Mouse (Mus musculus) midbrain, embryonic 11.5 days (tissue): Measurements from ENCODE around the gene Ppp3ca. TPM values are rescaled to one million over a fixed set of nuclear protein-coding genes. Genes with fewer than 3 reads are reported as not detected.
A peak's percentile ranks its signal among the peaks of the same experiment; 100 is the strongest.

Experiments
- ATAC-seq: fragments of 200-750 bp; cut with Nextera tagmentation; 2 replicates; pipeline ENCODE4 v1.8.0; 2017; ENCODE audit warnings: moderate TSS enrichment, moderate library complexity; ENCODE audit not compliant: low FRiP score
- DNase-seq: peaks from one replicate; pipeline ENCODE4 v3.0.0; 2015; ENCODE audit warnings: low spot score; ENCODE audit errors: missing footprints
- H3K27ac ChIP-seq: fragments of 300-500 bp; sonication (generic); 2 replicates; pipeline ENCODE4 v1.5.1; 2014; ENCODE audit warnings: low read depth, low read length
- H3K27me3 ChIP-seq: fragments of 300-500 bp; sonication (generic); 2 replicates; pipeline ENCODE4 v1.6.1; 2014; ENCODE audit warnings: mild to moderate bottlenecking, low read length, moderate library complexity, mixed read lengths; ENCODE audit not compliant: control insufficient read depth, insufficient read depth
- H3K36me3 ChIP-seq: fragments of 300-500 bp; sonication (generic); 2 replicates; pipeline ENCODE4 v1.6.1; 2014; ENCODE audit warnings: mild to moderate bottlenecking, low read length, moderate library complexity, mixed read lengths; ENCODE audit not compliant: control insufficient read depth, insufficient read depth
- H3K4me1 ChIP-seq: fragments of 300-500 bp; sonication (generic); 2 replicates; pipeline ENCODE4 v1.6.1; 2014; ENCODE audit warnings: low read length; ENCODE audit not compliant: control insufficient read depth, insufficient read depth
- H3K4me2 ChIP-seq: fragments of 300-500 bp; sonication (generic); 2 replicates; pipeline ENCODE4 v1.6.1; 2014; ENCODE audit warnings: mild to moderate bottlenecking, moderate library complexity
- H3K4me3 ChIP-seq: fragments of 300-500 bp; sonication (generic); 2 replicates; pipeline ENCODE4 v1.5.1; 2014; ENCODE audit warnings: low read depth, low read length
- H3K9ac ChIP-seq: fragments of 300-500 bp; sonication (generic); 2 replicates; pipeline ENCODE4 v1.6.1; 2014; ENCODE audit warnings: low read length
- H3K9me3 ChIP-seq: fragments of 300-500 bp; sonication (generic); 2 replicates; pipeline ENCODE4 v1.6.1; 2016; ENCODE audit warnings: low read length; ENCODE audit not compliant: control insufficient read depth
- WGBS: fragments of 180-500 bp; shearing (Covaris S2); extraction: QIAGEN DNeasy Blood & Tissue Kit; methylation state at CpG from one replicate; pipeline ENCODE4 v1.1.7; 2014; 5-methylcytosine and 5-hydroxymethylcytosine counted together
- polyA plus RNA-seq: library from polyadenylated mRNA; unstranded; fragments of >200 nt; fragmentation: Nextera tagmentation; extraction: Ambion mirVana; gene quantifications from 2 replicates; pipeline ENCODE4 v1.2.1, GENCODE M21; 2014

The Ppp3ca gene
- polyA plus RNA-seq, 1 experiment from 2014 or later: 57.8 TPM

DNA sequence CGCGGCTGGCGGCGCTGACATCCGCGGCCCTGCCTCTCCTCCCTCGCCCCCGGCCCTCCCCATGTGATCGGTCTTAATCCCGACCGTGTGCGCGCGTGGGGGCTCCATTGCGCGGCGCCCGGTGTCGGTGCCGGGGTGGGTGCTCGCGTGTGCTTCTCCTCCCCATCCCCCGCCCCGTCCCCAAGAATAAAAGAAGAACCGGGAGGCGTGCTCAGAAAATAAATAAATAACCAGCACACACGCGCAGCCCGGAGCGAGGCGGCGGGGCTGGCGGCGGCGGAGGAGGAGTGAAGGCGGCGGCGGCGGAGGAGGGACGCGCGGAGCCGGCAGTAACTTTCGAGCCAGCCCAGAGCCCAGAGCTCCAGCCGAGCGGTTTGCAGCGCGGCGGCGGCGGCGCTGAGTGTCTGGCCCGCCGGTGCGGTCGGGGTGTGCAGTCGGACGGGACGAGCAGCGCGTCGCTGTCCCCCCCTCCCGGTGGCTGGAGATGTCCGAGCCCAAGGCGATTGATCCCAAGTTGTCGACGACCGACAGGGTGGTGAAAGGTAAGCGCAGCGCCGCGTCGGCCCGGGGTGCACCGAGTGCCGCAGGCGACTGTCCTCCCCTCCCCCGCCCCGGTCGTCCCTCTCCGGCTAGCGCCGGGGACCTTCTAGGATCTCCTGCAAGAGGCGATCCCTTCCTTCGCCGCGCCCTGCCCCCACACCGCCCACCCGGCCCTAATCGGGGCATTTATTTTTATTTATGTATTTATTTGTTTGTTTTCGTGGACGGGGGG lies 622 bp downstream of the Ppp3ca start:
- WGBS: under 1% methylated on average over 80 of the region's 92 CpGs
- Histone ChIP-seq H3K4me2 (peak overlapping the region; percentile 85), H3K9me3 (no peaks in the 10 kb centered on the region), H3K9ac (peak overlapping the region; percentile 88), H3K36me3 (no peaks in the 10 kb centered on the region), H3K4me1 (peaks cover 6% of the 10 kb centered on the region; the same call in 1 of the 2 replicates), H3K4me3 (peak overlapping the region; percentile 89), H3K27ac (peak overlapping the region; percentile 92), H3K27me3 (no peaks in the 10 kb centered on the region)
- DNase-seq (peak; percentile 97), ATAC-seq (peak; percentile 55)

DNA sequence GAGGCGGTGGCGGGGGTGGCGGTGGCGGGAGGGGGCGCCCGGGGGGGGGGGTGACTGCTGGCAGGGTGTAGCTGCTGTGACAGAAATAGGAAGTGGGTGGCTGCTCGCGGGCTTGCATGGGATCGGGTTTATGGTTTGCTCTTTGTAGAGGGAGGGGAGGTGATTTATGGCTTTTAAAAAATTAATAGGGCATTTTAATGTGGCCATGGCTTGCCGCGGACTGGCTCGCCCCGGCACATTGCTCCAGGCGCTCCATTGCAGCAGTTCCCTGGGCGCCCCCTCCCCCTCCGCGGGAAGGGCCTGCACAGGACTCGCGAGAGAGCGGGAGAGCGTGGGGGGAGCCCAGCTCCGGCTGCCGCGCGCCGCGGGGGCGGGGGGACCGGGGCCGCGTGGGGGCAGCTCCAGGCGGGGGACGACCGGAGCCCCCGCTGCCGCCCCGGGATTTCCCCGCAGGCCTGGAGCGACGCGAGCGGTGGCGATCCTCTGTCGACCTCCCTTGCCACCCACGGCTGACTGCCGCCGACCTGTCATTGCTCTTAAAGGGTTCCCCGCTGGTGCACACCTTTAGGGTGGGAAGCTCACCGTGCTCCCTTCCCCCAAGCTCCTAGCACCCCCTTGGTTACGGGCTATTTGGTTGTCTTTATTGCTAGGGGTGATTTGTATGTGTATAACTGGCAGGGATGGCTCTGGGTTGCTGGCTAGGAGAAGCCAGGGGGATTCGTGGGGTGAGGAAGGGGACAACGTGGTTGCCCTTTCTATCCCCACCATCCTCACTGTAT lies 1.4 kb downstream of the Ppp3ca start:
- Histone ChIP-seq H3K4me1 (peaks cover 6% of the 10 kb centered on the region; the same call in 1 of the 2 replicates), H3K27ac (peak overlapping the region; percentile 92), H3K9me3 (no peaks in the 10 kb centered on the region), H3K4me2 (peak overlapping the region; percentile 85), H3K27me3 (no peaks in the 10 kb centered on the region), H3K9ac (peak overlapping the region; percentile 88), H3K4me3 (peak overlapping the region; percentile 89), H3K36me3 (no peaks in the 10 kb centered on the region)
- ATAC-seq (peak; percentile 51), DNase-seq (peak; percentile 95)
- WGBS: 1% methylated on average over 27 of the region's 52 CpGs

DNA sequence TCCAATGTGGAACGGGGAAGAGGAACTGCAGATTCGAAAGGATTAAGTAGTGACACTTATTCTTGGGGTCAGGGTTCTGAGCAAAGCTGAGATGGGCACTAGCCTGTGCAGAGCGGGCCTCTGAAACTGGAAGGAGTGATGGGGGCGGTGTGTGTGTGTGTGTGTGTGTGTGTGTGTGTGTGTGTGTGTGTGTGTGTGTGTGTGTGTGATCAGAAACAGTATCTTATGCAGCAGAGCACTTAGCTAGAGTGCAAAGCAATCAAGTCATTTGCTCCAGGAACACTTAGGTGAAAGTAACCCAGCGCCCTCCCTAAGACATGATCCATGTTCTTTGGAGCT lies 2.0 kb downstream of the Ppp3ca start:
- H3K9me3 ChIP-seq: no peaks in the 10 kb centered on the region
- H3K36me3 ChIP-seq: no peaks in the 10 kb centered on the region
- peak; percentile 93 for DNase-seq
- peaks cover 6% of the 10 kb centered on the region; the same call in 1 of the 2 replicates for H3K4me1 ChIP-seq
- H3K4me3 ChIP-seq: peak overlapping the region; percentile 89
- no peaks in the 10 kb centered on the region for H3K27me3 ChIP-seq
- ATAC-seq: no peak
- peak overlapping the region; percentile 85 for H3K4me2 ChIP-seq
- H3K9ac ChIP-seq: peak overlapping the region; percentile 88
- 16% methylated on average over 5 of the region's 5 CpGs for WGBS
- H3K27ac ChIP-seq: no peak overlapping the region

DNA sequence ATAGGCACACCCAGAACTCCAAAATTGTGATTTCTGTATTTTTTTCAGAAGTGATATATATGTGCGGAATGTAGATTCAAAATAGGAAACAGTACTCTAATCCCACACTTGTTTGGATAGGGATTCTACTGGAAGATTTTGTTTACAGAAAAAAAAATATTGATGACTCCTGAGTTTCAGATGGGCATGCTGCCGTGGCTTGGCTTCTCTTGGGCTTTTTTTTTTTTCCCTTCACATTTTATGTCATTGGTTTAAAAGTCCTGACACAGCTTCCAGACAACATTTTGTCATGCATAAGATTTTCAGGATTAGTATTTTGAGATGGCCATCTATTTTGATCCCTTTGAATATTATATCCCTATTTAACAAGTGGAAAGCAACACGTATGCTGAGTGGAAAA lies 2.9 kb downstream of the Ppp3ca start:
- Histone ChIP-seq H3K9me3 (no peaks in the 10 kb centered on the region), H3K9ac (no peak overlapping the region), H3K27me3 (no peaks in the 10 kb centered on the region), H3K27ac (no peak overlapping the region), H3K4me2 (no peak overlapping the region; the same call in 1 of the 2 replicates), H3K4me3 (no peak overlapping the region), H3K4me1 (peaks cover 6% of the 10 kb centered on the region; the same call in 1 of the 2 replicates), H3K36me3 (no peaks in the 10 kb centered on the region)
- 84% methylated on average over 3 of the region's 3 CpGs for WGBS
- DNase-seq: no peak
- no peak for ATAC-seq

DNA sequence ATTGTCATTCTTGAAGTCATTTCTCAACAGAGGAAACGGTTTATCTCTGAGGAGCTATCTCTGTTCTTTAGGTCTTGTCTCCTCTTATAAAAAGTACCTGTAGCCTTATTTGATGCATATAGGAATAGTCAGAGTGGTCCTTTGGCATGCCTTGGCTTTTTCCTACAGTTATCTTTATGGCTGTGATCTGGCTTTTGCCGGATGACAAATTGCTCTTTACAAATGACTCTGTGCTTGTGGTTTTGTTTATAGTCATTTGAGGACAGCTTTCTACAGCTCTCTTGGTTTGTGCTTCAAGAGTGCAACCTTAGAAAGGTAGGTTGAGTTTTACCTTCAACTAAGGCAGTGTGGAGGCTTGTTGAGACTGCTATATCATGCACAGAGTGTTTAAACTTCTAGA lies 3.4 kb downstream of the Ppp3ca start:
- Histone ChIP-seq H3K9me3 (no peaks in the 10 kb centered on the region), H3K36me3 (no peaks in the 10 kb centered on the region), H3K27ac (no peak overlapping the region), H3K27me3 (no peaks in the 10 kb centered on the region), H3K4me3 (no peak overlapping the region), H3K9ac (no peak overlapping the region), H3K4me1 (peaks cover 6% of the 10 kb centered on the region; the same call in 1 of the 2 replicates), H3K4me2 (no peak overlapping the region)
- no peak for DNase-seq
- no peak for ATAC-seq
- 92% methylated on average over 2 of the region's 2 CpGs for WGBS

DNA sequence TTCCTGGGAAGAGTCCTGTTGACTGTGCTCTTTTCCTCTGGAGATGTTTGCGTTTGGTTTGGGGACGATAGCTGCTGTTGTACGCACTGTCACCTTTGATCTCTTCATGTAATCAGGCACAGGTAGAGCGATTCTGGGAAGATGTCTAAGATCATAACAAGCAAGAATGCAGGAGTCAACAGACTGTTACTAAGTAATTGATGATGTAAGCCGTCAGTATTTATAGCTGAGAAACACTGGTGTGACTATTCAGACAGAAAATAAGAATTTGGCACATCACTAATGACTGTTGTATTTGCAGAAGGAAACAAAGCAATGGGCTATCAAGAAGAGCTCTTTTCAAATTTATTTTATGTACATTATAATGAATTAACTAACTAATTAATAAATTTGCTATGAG lies 4.6 kb downstream of the Ppp3ca start:
- DNase-seq: no peak
- no peaks in the 10 kb centered on the region for H3K9me3 ChIP-seq

DNA sequence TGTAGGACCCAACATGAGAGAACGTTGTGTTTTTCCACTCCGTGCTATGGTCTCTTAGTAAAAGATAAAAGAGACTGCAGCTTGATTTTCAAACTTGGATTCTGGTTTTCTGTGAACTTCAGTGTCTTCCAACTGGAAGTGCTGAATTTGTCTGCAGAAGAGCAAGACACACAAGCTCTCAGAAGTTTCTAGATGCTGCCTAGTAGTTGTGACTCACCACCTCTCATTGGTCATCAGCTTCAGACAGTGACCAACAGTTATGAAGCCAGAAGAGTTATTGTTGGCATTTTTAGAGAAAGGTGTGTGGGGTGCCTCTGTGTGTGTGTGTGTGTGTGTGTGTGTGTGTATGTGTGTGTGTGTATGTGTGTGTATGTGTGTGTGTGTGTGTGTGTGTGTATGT lies 7.1 kb downstream of the Ppp3ca start:
- Histone ChIP-seq H3K27ac (no peak overlapping the region), H3K4me3 (no peak overlapping the region), H3K4me2 (no peak overlapping the region), H3K36me3 (no peaks in the 10 kb centered on the region), H3K9me3 (no peaks in the 10 kb centered on the region), H3K4me1 (peaks cover 5% of the 10 kb centered on the region; the same call in 1 of the 2 replicates), H3K27me3 (no peaks in the 10 kb centered on the region), H3K9ac (no peak overlapping the region)
- DNase-seq (no peak), ATAC-seq (no peak)
- 93% methylated on average over 2 of the region's 2 CpGs for WGBS

More for the DNA sequence above, 4.6 kb downstream of the Ppp3ca start:
- Histone ChIP-seq H3K4me2 (no peak overlapping the region), H3K4me3 (no peak overlapping the region), H3K9ac (no peak overlapping the region), H3K27ac (no peak overlapping the region), H3K27me3 (no peaks in the 10 kb centered on the region), H3K36me3 (no peaks in the 10 kb centered on the region), H3K4me1 (peaks cover 6% of the 10 kb centered on the region; the same call in 1 of the 2 replicates)
- no peak for ATAC-seq
- WGBS: 82% methylated on average over 5 of the region's 5 CpGs

DNA sequence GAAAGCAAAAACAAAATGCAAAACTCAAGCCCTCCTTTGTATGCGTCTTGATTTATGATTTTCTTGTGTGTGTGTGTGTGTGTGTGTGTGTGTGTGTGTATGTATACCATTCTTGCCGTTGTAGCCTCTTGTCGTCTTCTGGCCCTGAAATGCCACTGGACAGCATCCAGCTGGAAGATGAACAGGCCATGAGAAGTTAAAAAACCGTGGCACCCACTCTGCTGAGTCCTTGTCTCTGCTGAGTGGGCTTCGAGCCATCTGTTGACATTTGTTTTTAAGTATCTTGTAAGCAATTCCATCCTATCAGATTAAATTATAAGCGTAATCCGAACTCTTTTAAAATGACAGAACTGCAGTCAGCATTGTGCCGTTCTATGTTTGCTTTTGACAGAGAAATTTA lies 8.5 kb downstream of the Ppp3ca start:
- Histone ChIP-seq H3K36me3 (no peaks in the 10 kb centered on the region), H3K4me3 (no peak overlapping the region), H3K27me3 (no peaks in the 10 kb centered on the region), H3K9me3 (no peaks in the 10 kb centered on the region), H3K27ac (no peak overlapping the region), H3K4me2 (no peak overlapping the region), H3K4me1 (no peaks in the 10 kb centered on the region), H3K9ac (no peak overlapping the region)
- 85% methylated on average over 8 of the region's 8 CpGs for WGBS
- ATAC-seq (no peak), DNase-seq (no peak)

DNA sequence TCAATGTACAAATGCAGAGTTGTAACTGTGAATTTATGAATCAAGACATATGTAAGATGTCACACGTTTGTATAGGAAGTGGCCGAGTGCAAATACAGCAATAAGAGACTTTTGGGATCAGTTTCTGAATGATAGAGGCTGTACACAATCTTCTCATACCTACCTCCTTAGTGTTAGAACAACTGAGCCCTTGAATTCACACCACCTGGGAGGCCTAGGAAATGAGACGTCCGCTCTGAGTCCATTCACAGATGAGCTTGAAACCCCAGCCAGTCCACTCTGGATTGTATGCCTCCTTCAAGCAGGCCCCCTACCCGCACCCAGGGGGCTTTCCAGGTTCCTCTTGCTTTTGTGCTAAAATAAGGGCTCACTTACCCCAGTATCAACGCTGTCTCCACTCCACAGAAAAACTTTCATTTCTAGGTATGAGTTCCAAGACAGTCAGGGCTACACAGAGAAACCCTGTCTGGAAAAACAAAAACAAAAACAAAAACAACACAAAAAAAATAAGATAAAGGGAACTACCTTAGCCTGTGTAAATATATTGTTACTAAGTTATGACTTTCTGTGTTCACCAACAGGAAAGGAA lies 10.1 kb downstream of the Ppp3ca start:
- H3K27ac ChIP-seq: no peak overlapping the region
- no peaks in the 10 kb centered on the region for H3K9me3 ChIP-seq
- H3K4me1 ChIP-seq: no peaks in the 10 kb centered on the region
- WGBS: 76% methylated on average over 6 of the region's 6 CpGs
- ATAC-seq (no peak), DNase-seq (no peak)
- no peak overlapping the region for H3K9ac ChIP-seq
- H3K4me3 ChIP-seq: no peak overlapping the region
- H3K36me3 ChIP-seq: no peaks in the 10 kb centered on the region
- H3K27me3 ChIP-seq: no peaks in the 10 kb centered on the region
- no peak overlapping the region for H3K4me2 ChIP-seq
